ENCODE assay signal across 9 mouse cellular contexts in genomic region chr8:60889131-60889842, GRCm38 (mm10). TPM values are rescaled to one million over a fixed set of nuclear protein-coding genes. Genes with fewer than 3 reads are reported as not detected.
DNase-seq lines count a peak whose midpoint lies in the region; ATAC-seq and TF ChIP-seq lines count a peak whose summit lies in the region.
"Had no signal": no experiment of that assay in that cellular context is flagged by ENCODE, and none has a peak within 500 bp of the region (broad histone marks: within the 10 kb centered on the region; RNA-seq: fewer than 3 reads in every experiment).

No protein-coding gene starts in this region.

- H3K36me3 ChIP-seq in kidney, postnatal 0 days (ENCODE audit: insufficient read depth, low read length), result no peaks in the 10 kb centered on the region
- H3K36me3 ChIP-seq in forebrain, embryonic 13.5 days (ENCODE audit: poor library complexity, severe bottlenecking), result no peaks in the 10 kb centered on the region; the same call in 1 of the 2 replicates
- peaks cover 11% of the 10 kb centered on the region for H3K36me3 ChIP-seq in limb, embryonic 13.5 days
- H3K36me3 ChIP-seq in neural tube, embryonic 14.5 days (ENCODE audit: control insufficient read depth, insufficient read depth, low read length), result 0 out of 2 replicates have a peak, but pooled peaks cover 3% of the 10 kb centered on the region

- no peak for DNase-seq in kidney, postnatal 0 days (ENCODE audit: low spot score)
- no peak for DNase-seq in kidney, postnatal 25 days
- no peak for DNase-seq in T-cell, adult 2 months (ENCODE audit: low spot score)
- no peak for DNase-seq in gastrocnemius, adult 18-20 months (ENCODE audit: low spot score)
- no peak for DNase-seq in layer of hippocampus, adult 18-20 months (ENCODE audit: low spot score in 2 of 2)

- 86% methylated on average over 11 of the region's 11 CpGs for WGBS in kidney, postnatal 0 days
- WGBS in forebrain, embryonic 13.5 days, result 80% methylated on average over 11 of the region's 11 CpGs
- 87% methylated on average over 11 of the region's 11 CpGs for WGBS in limb, embryonic 13.5 days
- WGBS in neural tube, embryonic 14.5 days, result 90% methylated on average over 11 of the region's 11 CpGs

- ATAC-seq in kidney, postnatal 0 days (replicated peaks; ENCODE audit: low FRiP score, low read depth), result no peak
- no peak for ATAC-seq in forebrain, embryonic 13.5 days
- no peak for ATAC-seq in limb, embryonic 13.5 days (ENCODE audit: low FRiP score, low read depth)
- ATAC-seq in neural tube, embryonic 14.5 days (ENCODE audit: low read depth), result no peak

- H3K4me1 ChIP-seq in kidney, postnatal 0 days (replicated peaks; ENCODE audit: insufficient read depth, low read length), result peaks cover 3% of the 10 kb centered on the region; the same call in 1 of the 2 replicates
- peaks cover 25% of the 10 kb centered on the region for H3K4me1 ChIP-seq in forebrain, embryonic 13.5 days
- H3K4me1 ChIP-seq in limb, embryonic 13.5 days, result peaks cover 21% of the 10 kb centered on the region
- H3K4me1 ChIP-seq in neural tube, embryonic 14.5 days (ENCODE audit: control insufficient read depth, insufficient read depth, low read length), result peaks cover 11% of the 10 kb centered on the region; the same call in 1 of the 2 replicates

- H3K27me3 ChIP-seq in kidney, postnatal 0 days (ENCODE audit: insufficient read depth, low read length), result no peaks in the 10 kb centered on the region
- H3K27me3 ChIP-seq in forebrain, embryonic 13.5 days, result no peaks in the 10 kb centered on the region
- H3K27me3 ChIP-seq in limb, embryonic 13.5 days, result no peaks in the 10 kb centered on the region
- H3K27me3 ChIP-seq in neural tube, embryonic 14.5 days (ENCODE audit: control insufficient read depth, insufficient read depth, low read length), result no peaks in the 10 kb centered on the region
- H3K27me3 ChIP-seq: limb, embryonic 12.5 days had no signal

- TF ChIP-seq CTCF in kidney, postnatal 0 days (IDR thresholded peaks at IDR 0.05; ENCODE audit: low read depth), result no peak

- no peaks in the 10 kb centered on the region for H3K9me3 ChIP-seq in kidney, postnatal 0 days (replicated peaks; ENCODE audit: low read length)
- no peaks in the 10 kb centered on the region for H3K9me3 ChIP-seq in forebrain, embryonic 13.5 days (replicated peaks)
- H3K9me3 ChIP-seq in limb, embryonic 13.5 days, result no peaks in the 10 kb centered on the region
- no peaks in the 10 kb centered on the region for H3K9me3 ChIP-seq in neural tube, embryonic 14.5 days (ENCODE audit: control insufficient read depth, low read length)
- H3K9me3 ChIP-seq: limb, embryonic 12.5 days had no signal

- peak overlapping the region; percentile 84 for H3K4me3 ChIP-seq in kidney, postnatal 0 days (replicated peaks; ENCODE audit: low read depth, low read length)
- H3K4me3 ChIP-seq in forebrain, embryonic 13.5 days, result peak overlapping the region; percentile 79; the same call in 1 of the 2 replicates
- H3K4me3 ChIP-seq in limb, embryonic 13.5 days, result no peak overlapping the region
- H3K4me3 ChIP-seq in neural tube, embryonic 14.5 days (ENCODE audit: low read depth, low read length), result peak overlapping the region; percentile 64; the same call in 1 of the 2 replicates

- no peak overlapping the region for H3K9ac ChIP-seq in kidney, postnatal 0 days (ENCODE audit: low read depth, low read length)
- no peak overlapping the region for H3K9ac ChIP-seq in forebrain, embryonic 13.5 days
- H3K9ac ChIP-seq in limb, embryonic 13.5 days, result no peak overlapping the region
- H3K9ac ChIP-seq in neural tube, embryonic 14.5 days (replicated peaks; ENCODE audit: low read depth, low read length), result no peak overlapping the region
- H3K9ac ChIP-seq: limb, embryonic 12.5 days had no signal

- H3K4me2 ChIP-seq in kidney, postnatal 0 days (ENCODE audit: low read length), result peak overlapping the region; percentile 73; the same call in 1 of the 2 replicates
- H3K4me2 ChIP-seq in forebrain, embryonic 13.5 days, result peak overlapping the region; percentile 75
- H3K4me2 ChIP-seq in limb, embryonic 13.5 days (replicated peaks), result peak overlapping the region; percentile 82; the same call in 1 of the 2 replicates
- H3K4me2 ChIP-seq in neural tube, embryonic 14.5 days (ENCODE audit: low read depth, low read length), result no peak overlapping the region

- no peak overlapping the region for H3K27ac ChIP-seq in kidney, postnatal 0 days
- no peak overlapping the region for H3K27ac ChIP-seq in forebrain, embryonic 13.5 days
- H3K27ac ChIP-seq in limb, embryonic 13.5 days, result no peak overlapping the region
- no peak overlapping the region for H3K27ac ChIP-seq in neural tube, embryonic 14.5 days (ENCODE audit: low read depth, low read length)
- H3K27ac ChIP-seq: limb, embryonic 12.5 days had no signal

RNA-seq across cellular contexts. Expression of gene Hpf1, which starts 0.9 kb away (rescaled TPM):
- 88.4 and 104 TPM in 2 replicates for polyA plus RNA-seq in kidney, postnatal 0 days (2015; fragmentation: Nextera tagmentation; extraction: Ambion mirVana)
- 118 and 123 TPM in 2 replicates for polyA plus RNA-seq in forebrain, embryonic 13.5 days (2015; fragmentation: Nextera tagmentation; extraction: Ambion mirVana)
- polyA plus RNA-seq in limb, embryonic 13.5 days (2015; fragmentation: Nextera tagmentation; extraction: Ambion mirVana), result 121 and 124 TPM in 2 replicates
- 95.2 and 101 TPM in 2 replicates for polyA plus RNA-seq in neural tube, embryonic 14.5 days (2014; fragmentation: Nextera tagmentation; extraction: Ambion mirVana)
- 1 to 10 TPM; 5.5 to 7.7 TPM for total RNA-seq in gastrocnemius, adult 18-20 months (2021)
- total RNA-seq in layer of hippocampus, adult 18-20 months (2021), result 10 to 100 TPM; 50.4 to 52.1 TPM
